Mouse (Mus musculus) olfactory bulb, adult 2 months (tissue): Measurements from ENCODE around the gene Coa7.

Experiments used
- CTCF ChIP-seq: fragments of 200-500 bp; IDR thresholded peaks from 2 replicates; pipeline ENCODE4 v1.5.1; 2012; ENCODE audit warnings: low read depth, mild to moderate bottlenecking, low read length, moderate library complexity; ENCODE audit not compliant: insufficient read depth
- POLR2A ChIP-seq: fragments of 200-500 bp; IDR thresholded peaks from 2 replicates; pipeline ENCODE4 v1.6.1; 2012; ENCODE audit warnings: mild to moderate bottlenecking, low read depth, low read length, moderate library complexity; ENCODE audit not compliant: insufficient read depth

- TF ChIP-seq CTCF (no peak), POLR2A (no peak)
Measured at GRCm38 (mm10) chr4:108336765-108337164, 8.8 kb downstream of the Coa7 start.
